Comparison of ENCODE assay signal across 13 mouse cellular contexts in the genomic region with DNA sequence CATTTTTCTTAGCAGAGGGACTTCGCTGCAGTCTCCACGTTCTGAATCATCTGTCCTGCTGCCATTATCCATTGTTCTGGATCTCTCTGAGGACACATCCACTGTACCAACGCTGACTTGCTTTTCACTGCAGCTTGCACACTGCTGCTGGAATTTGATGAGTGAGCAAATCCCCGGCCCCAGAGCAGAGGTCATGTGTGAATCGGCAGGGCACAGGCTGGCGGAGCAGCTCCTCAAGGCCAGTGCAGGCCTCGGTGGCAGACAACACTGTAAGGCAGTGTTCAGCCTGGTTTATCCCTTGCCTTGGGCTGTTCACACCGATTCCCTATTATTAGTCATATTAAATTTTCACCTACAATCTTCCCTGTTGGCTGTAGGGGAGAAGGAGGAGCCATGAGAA. TPM values are rescaled to one million over a fixed set of nuclear protein-coding genes. Genes with fewer than 3 reads are reported as not detected.
DNase-seq lines count a peak whose midpoint lies in the region; ATAC-seq lines count a peak whose summit lies in the region.
"Had no signal": no experiment of that assay in that cellular context is flagged by ENCODE, and none has a peak within 500 bp of the region (broad histone marks: within the 10 kb centered on the region; RNA-seq: fewer than 3 reads in every experiment).

No protein-coding gene starts in this region.

- ATAC-seq in hindbrain, embryonic 12.5 days (ENCODE audit: low FRiP score), result no peak
- ATAC-seq in megakaryocyte progenitor cell, adult 5-6 weeks (replicated peaks; ENCODE audit: poor library complexity), result no peak

- peaks cover 30% of the 10 kb centered on the region for H3K4me1 ChIP-seq in hindbrain, embryonic 12.5 days
- H3K4me1 ChIP-seq: megakaryocyte, embryonic 14.5 days had no signal

- H3K4me3 ChIP-seq in hindbrain, embryonic 12.5 days, result no peak overlapping the region
- H3K4me3 ChIP-seq: megakaryocyte, embryonic 14.5 days had no signal

- DNase-seq in embryo, embryonic 10.5 days (ENCODE audit: low spot score), result peak; percentile 36
- no peak for DNase-seq in embryo, embryonic 10 days (ENCODE audit: low spot score)
- DNase-seq in adrenal gland, postnatal 36 days, result peak; percentile 64 to 70
- DNase-seq in kidney, postnatal 36 days, result peak; percentile 63 to 74
- no peak for DNase-seq in left cerebral cortex, postnatal 10 days (ENCODE audit: extremely low spot score in 1 of 2, low spot score in 2 of 2)
- DNase-seq in urinary bladder, adult 18-20 months (ENCODE audit: low spot score in 2 of 2), result no peak
- DNase-seq: B cell, adult 2 months; cerebellum, postnatal 14 days; heart, adult 18-20 months had no signal

- H3K27me3 ChIP-seq in hindbrain, embryonic 12.5 days, result no peaks in the 10 kb centered on the region; the same call in 1 of the 2 replicates

- no peaks in the 10 kb centered on the region for H3K9me3 ChIP-seq in hindbrain, embryonic 12.5 days (replicated peaks)
- H3K9me3 ChIP-seq: megakaryocyte, embryonic 14.5 days had no signal

- WGBS in hindbrain, embryonic 12.5 days, result 49% methylated on average over 8 of the region's 8 CpGs

- H3K9ac ChIP-seq in hindbrain, embryonic 12.5 days, result no peak overlapping the region
- H3K9ac ChIP-seq: liver, embryonic 14.5 days had no signal

- peak overlapping the region; percentile 70; the same call in 1 of the 2 replicates for H3K27ac ChIP-seq in hindbrain, embryonic 12.5 days
- H3K27ac ChIP-seq: liver, embryonic 14.5 days had no signal

- H3K36me3 ChIP-seq in hindbrain, embryonic 12.5 days, result no peaks in the 10 kb centered on the region

- no peak overlapping the region for H3K4me2 ChIP-seq in hindbrain, embryonic 12.5 days (replicated peaks)

- intact Hi-C loops in left cerebral cortex, postnatal 10 days (cut with DNase I), result no loop called here

RNA-seq across cellular contexts. Expression of gene Atxn10, which starts 40.5 kb away (rescaled TPM):
- 100 to 1,000 TPM; 120 to 137 TPM for total RNA-seq in adrenal gland, postnatal 36 days (2021)
- 402 and 422 TPM in 2 replicates for polyA plus RNA-seq in hindbrain, embryonic 12.5 days (2016; fragmentation: Nextera tagmentation; extraction: Ambion mirVana)
- total RNA-seq in megakaryocyte progenitor cell, adult 5-6 weeks (2015), result 148 and 163 TPM in 2 replicates
- 73.1 and 89.4 TPM in 2 replicates for total RNA-seq in megakaryocyte progenitor cell, adult 5-6 weeks (2017)
- 100 to 1,000 TPM; 364 to 376 TPM for total RNA-seq in left cerebral cortex, postnatal 10 days (2021)

Comparison
In these comparisons a context has a peak if more than half of its experiments do, and no peak if none do; other contexts are left out.
1. DNase-seq: peak in embryo, embryonic 10.5 days (single experiment), adrenal gland, postnatal 36 days (2 of 2) and kidney, postnatal 36 days (2 of 2); none in embryo, embryonic 10 days (single experiment), left cerebral cortex, postnatal 10 days (0 of 2) and urinary bladder, adult 18-20 months (0 of 2).